Mouse (Mus musculus) limb, embryonic 15.5 days (tissue): ENCODE data around the gene Polr3e. TPM values are rescaled to one million over a fixed set of nuclear protein-coding genes. Genes with fewer than 3 reads are reported as not detected.

ENCODE experiments used
- ATAC-seq: fragments of 200-750 bp; cut with Nextera tagmentation; 2 replicates; pipeline ENCODE4 v1.8.0; 2017; ENCODE audit warnings: low read depth, moderate TSS enrichment; ENCODE audit not compliant: insufficient number of reproducible peaks, low FRiP score, low TSS enrichment
- H3K27ac ChIP-seq: fragments of 300-500 bp; sonication (generic); 2 replicates; pipeline ENCODE4 v1.5.1; 2015; ENCODE audit warnings: moderate library complexity, mild to moderate bottlenecking, inconsistent platforms
- H3K27me3 ChIP-seq: fragments of 300-500 bp; sonication (generic); 2 replicates; pipeline ENCODE4 v1.6.1; 2015; ENCODE audit warnings: inconsistent platforms
- H3K36me3 ChIP-seq: fragments of 300-500 bp; sonication (generic); 2 replicates; pipeline ENCODE4 v1.6.1; 2015; ENCODE audit warnings: inconsistent platforms
- H3K4me1 ChIP-seq: fragments of 300-500 bp; sonication (generic); 2 replicates; pipeline ENCODE4 v1.6.1; 2015; ENCODE audit warnings: inconsistent platforms
- H3K4me2 ChIP-seq: fragments of 300-500 bp; sonication (generic); 2 replicates; pipeline ENCODE4 v1.6.1; 2015; ENCODE audit warnings: mild to moderate bottlenecking, inconsistent platforms
- H3K4me3 ChIP-seq: fragments of 300-500 bp; sonication (generic); 2 replicates; pipeline ENCODE4 v1.5.1; 2015; ENCODE audit warnings: mild to moderate bottlenecking, inconsistent platforms
- H3K9ac ChIP-seq: fragments of 300-500 bp; sonication (generic); 2 replicates; pipeline ENCODE4 v1.6.1; 2015; ENCODE audit warnings: inconsistent platforms
- H3K9me3 ChIP-seq: fragments of 300-500 bp; sonication (generic); 2 replicates; pipeline ENCODE4 v1.6.1; 2016; ENCODE audit warnings: inconsistent platforms
- WGBS: fragments of 180-500 bp; shearing (Covaris S2); methylation state at CpG from one replicate; pipeline ENCODE4 v1.1.7; 2015; 5-methylcytosine and 5-hydroxymethylcytosine counted together
- polyA plus RNA-seq: library from polyadenylated mRNA; unstranded; fragments of >200 nt; fragmentation: Nextera tagmentation; extraction: Ambion mirVana; gene quantifications from 2 replicates; pipeline ENCODE4 v1.2.1, GENCODE M21; 2015

The Polr3e gene
- polyA plus RNA-seq, 1 experiment from 2014 or later = 38.4 TPM

GRCm38 (mm10) chr7:120982200-120982841, 64.8 kb downstream of the Polr3e start, which contains the start of the genes Cdr2 and Mfsd13b:
Gene Cdr2, minus strand, starts transcription at chr7:120982312.
Gene Mfsd13b, plus strand, starts transcription at chr7:120982509.
- under 1% methylated on average over 45 of the region's 46 CpGs for WGBS

GRCm38 (mm10) chr7:120982968-120983367, 65.4 kb downstream of the Polr3e start:
- Histone ChIP-seq H3K27me3 (no peaks in the 10 kb centered on the region), H3K9ac (peak overlapping the region; percentile 56), H3K27ac (peak overlapping the region; percentile 82), H3K4me2 (peak overlapping the region; percentile 72), H3K4me3 (peak overlapping the region; percentile 97), H3K9me3 (no peaks in the 10 kb centered on the region), H3K4me1 (peaks cover 9% of the 10 kb centered on the region), H3K36me3 (no peaks in the 10 kb centered on the region)
- 3% methylated on average over 7 of the region's 7 CpGs for WGBS
- ATAC-seq = no peak

More at GRCm38 (mm10) chr7:120982200-120982841, 64.8 kb downstream of the Polr3e start, which contains the start of the genes Cdr2 and Mfsd13b:
- no peaks in the 10 kb centered on the region for H3K36me3 ChIP-seq
- peaks cover 11% of the 10 kb centered on the region for H3K4me1 ChIP-seq
- H3K4me3 ChIP-seq = peak within 1 kb of the TSS; percentile 97
- ATAC-seq = peak; percentile 96
- peak within 1 kb of the TSS; percentile 76 for H3K9ac ChIP-seq
- peak within 1 kb of the TSS; percentile 80 for H3K4me2 ChIP-seq
- no peaks in the 10 kb centered on the region for H3K27me3 ChIP-seq
- H3K27ac ChIP-seq = peak within 1 kb of the TSS; percentile 82
- H3K9me3 ChIP-seq = no peaks in the 10 kb centered on the region

GRCm38 (mm10) chr7:120991191-120991590, 73.6 kb downstream of the Polr3e start:
- Histone ChIP-seq H3K27ac (no peak overlapping the region), H3K9me3 (no peaks in the 10 kb centered on the region), H3K4me1 (no peaks in the 10 kb centered on the region), H3K4me2 (no peak overlapping the region), H3K36me3 (no peaks in the 10 kb centered on the region), H3K9ac (no peak overlapping the region), H3K4me3 (no peak overlapping the region), H3K27me3 (no peaks in the 10 kb centered on the region)
- no peak for ATAC-seq
- WGBS = 81% methylated on average over 8 of the region's 8 CpGs

Other genes with a start within 250 kb of the Polr3e start
- 0.19 and 0.29 TPM in 2 replicates for gene Pdzd9, start 247.4 kb upstream of the Polr3e start, polyA plus RNA-seq
- 10.6 and 11.5 TPM in 2 replicates for gene Mosmo, start 240.1 kb upstream of the Polr3e start, polyA plus RNA-seq
- 0.14 TPM in 1 of 2 replicates, not detected in the other for gene Vwa3a, start 178.4 kb upstream of the Polr3e start, polyA plus RNA-seq
- not detected in 2 replicates for gene Gm5737, start 105.4 kb upstream of the Polr3e start, polyA plus RNA-seq
- gene Eef2k, start 74.9 kb upstream of the Polr3e start, polyA plus RNA-seq = 83.7 and 87.9 TPM in 2 replicates
- gene Cdr2, start 64.6 kb downstream of the Polr3e start, polyA plus RNA-seq = 12.4 and 16.2 TPM in 2 replicates
- gene Mfsd13b, start 64.8 kb downstream of the Polr3e start, polyA plus RNA-seq = 0.22 and 0.46 TPM in 2 replicates
- gene Mettl9, start 116.7 kb downstream of the Polr3e start, polyA plus RNA-seq = 150 and 171 TPM in 2 replicates
- gene Igsf6, start 156.8 kb downstream of the Polr3e start, polyA plus RNA-seq = 2.4 and 2.8 TPM in 2 replicates
- 0.10 and 0.41 TPM in 2 replicates for gene Otoa, start 163.9 kb downstream of the Polr3e start, polyA plus RNA-seq